Mouse (Mus musculus) kidney, embryonic 14.5 days (tissue): ENCODE measurements around the gene Lrrc73. TPM values are rescaled to one million over a fixed set of nuclear protein-coding genes. Genes with fewer than 3 reads are reported as not detected.

Experiments
- ATAC-seq: fragments of 200-750 bp; cut with Nextera tagmentation; 2 replicates; pipeline ENCODE4 v1.8.0; 2017; ENCODE audit warnings: moderate number of reproducible peaks, mild to moderate bottlenecking, moderate TSS enrichment, moderate library complexity; ENCODE audit not compliant: low FRiP score, low TSS enrichment
- H3K27ac ChIP-seq: fragments of 300-500 bp; sonication (generic); 2 replicates; pipeline ENCODE4 v1.5.1; 2014; ENCODE audit warnings: low read depth, mild to moderate bottlenecking, low read length, moderate library complexity, mixed read lengths
- H3K27me3 ChIP-seq: fragments of 300-500 bp; sonication (generic); 2 replicates; pipeline ENCODE4 v1.6.1; 2014; ENCODE audit warnings: mild to moderate bottlenecking, low read length; ENCODE audit not compliant: control insufficient read depth, insufficient read depth
- H3K36me3 ChIP-seq: fragments of 300-500 bp; sonication (generic); 2 replicates; pipeline ENCODE4 v1.6.1; 2014; ENCODE audit warnings: low read length, mixed read lengths; ENCODE audit not compliant: control insufficient read depth, insufficient read depth
- H3K4me1 ChIP-seq: fragments of 300-500 bp; sonication (generic); 2 replicates; pipeline ENCODE4 v1.6.1; 2014; ENCODE audit warnings: low read length, mixed read lengths; ENCODE audit not compliant: control insufficient read depth, insufficient read depth
- H3K4me2 ChIP-seq: fragments of 300-500 bp; sonication (generic); replicated peaks from 2 replicates; pipeline ENCODE4 v1.6.1; 2014; ENCODE audit warnings: low read depth, mild to moderate bottlenecking, low read length
- H3K4me3 ChIP-seq: fragments of 300-500 bp; sonication (generic); 2 replicates; pipeline ENCODE4 v1.5.1; 2014; ENCODE audit warnings: mild to moderate bottlenecking, low read length
- H3K9ac ChIP-seq: fragments of 300-500 bp; sonication (generic); 2 replicates; pipeline ENCODE4 v1.6.1; 2014; ENCODE audit warnings: low read depth, mild to moderate bottlenecking, low read length, moderate library complexity
- H3K9me3 ChIP-seq: fragments of 300-500 bp; sonication (generic); 2 replicates; pipeline ENCODE4 v1.6.1; 2016; ENCODE audit warnings: low read length; ENCODE audit not compliant: control insufficient read depth
- WGBS: fragments of 180-500 bp; shearing (Covaris S2); extraction: QIAGEN DNeasy Blood & Tissue Kit; methylation state at CpG from one replicate; pipeline ENCODE4 v1.1.7; 2014; 5-methylcytosine and 5-hydroxymethylcytosine counted together
- polyA plus RNA-seq: library from polyadenylated mRNA; unstranded; fragments of >200 nt; fragmentation: Nextera tagmentation; extraction: Ambion mirVana; gene quantifications from 2 replicates; pipeline ENCODE4 v1.2.1, GENCODE M21; 2014

Lrrc73 gene
- polyA plus RNA-seq, 1 experiment from 2014 or later = 0.92 TPM

DNA sequence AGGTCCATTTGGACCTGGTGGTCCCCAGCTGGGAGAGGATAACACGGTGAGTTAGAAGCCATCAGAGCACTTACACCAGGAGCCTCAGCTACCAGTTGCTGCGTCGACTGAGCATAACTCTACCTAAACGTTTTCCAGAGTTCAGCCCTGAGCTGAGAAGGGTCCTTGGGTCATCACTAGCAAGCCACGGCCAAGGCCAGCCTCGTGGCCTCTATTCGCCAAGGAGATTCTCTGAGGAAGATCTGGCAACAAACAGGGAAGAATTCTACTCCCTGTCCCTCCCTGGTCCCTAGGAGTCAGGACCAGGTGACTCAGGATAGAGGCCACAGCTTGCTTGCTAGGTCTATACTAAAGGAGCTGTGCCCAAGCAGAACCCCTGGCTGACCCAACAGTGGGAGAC lies 14.2 kb downstream of the Lrrc73 start:
- Histone ChIP-seq H3K27ac (no peak overlapping the region), H3K36me3 (peaks cover 75% of the 10 kb centered on the region), H3K9me3 (no peaks in the 10 kb centered on the region), H3K4me2 (no peak overlapping the region), H3K4me3 (no peak overlapping the region), H3K27me3 (no peaks in the 10 kb centered on the region), H3K4me1 (peaks cover 7% of the 10 kb centered on the region; the same call in 1 of the 2 replicates), H3K9ac (peak overlapping the region; percentile 7; the same call in 1 of the 2 replicates)
- ATAC-seq = no peak
- 81% methylated on average over 7 of the region's 7 CpGs for WGBS

DNA sequence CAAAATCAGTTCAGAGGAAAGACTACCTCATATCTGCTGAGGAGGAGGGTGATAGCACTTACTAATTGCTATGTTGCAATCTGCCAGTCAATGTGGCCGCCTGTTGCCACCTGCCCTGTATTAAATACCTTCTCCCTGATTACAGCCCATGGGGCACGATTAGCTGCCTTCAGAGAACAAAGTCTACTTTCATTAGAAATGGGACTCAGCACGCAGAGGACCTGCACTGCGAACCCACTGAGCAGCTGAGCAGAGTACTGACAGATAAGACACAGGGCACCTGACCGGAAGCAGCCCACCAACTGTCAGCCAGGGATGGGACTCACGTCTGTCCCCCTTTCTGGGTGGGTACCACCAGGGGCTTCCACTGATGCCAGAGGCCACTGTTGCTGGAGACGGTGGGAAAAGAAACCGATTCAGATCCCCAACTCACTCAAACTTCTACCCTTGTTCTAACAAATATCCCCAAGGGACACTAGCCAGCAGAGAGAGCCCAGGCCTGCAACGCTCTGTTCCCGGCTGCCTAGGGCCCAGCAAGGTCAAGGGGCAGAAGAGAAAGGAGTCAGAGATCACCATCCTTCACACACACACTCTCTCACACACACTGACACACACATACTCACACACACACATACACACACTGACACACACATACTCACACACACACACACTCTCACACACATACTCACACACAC lies 14.8 kb downstream of the Lrrc73 start:
- 81% methylated on average over 10 of the region's 10 CpGs for WGBS
- Histone ChIP-seq H3K4me3 (no peak overlapping the region), H3K4me2 (no peak overlapping the region), H3K9me3 (no peaks in the 10 kb centered on the region), H3K27ac (no peak overlapping the region), H3K36me3 (peaks cover 68% of the 10 kb centered on the region), H3K9ac (no peak overlapping the region; the same call in 1 of the 2 replicates), H3K4me1 (peaks cover 7% of the 10 kb centered on the region; the same call in 1 of the 2 replicates), H3K27me3 (no peaks in the 10 kb centered on the region)
- no peak for ATAC-seq

DNA sequence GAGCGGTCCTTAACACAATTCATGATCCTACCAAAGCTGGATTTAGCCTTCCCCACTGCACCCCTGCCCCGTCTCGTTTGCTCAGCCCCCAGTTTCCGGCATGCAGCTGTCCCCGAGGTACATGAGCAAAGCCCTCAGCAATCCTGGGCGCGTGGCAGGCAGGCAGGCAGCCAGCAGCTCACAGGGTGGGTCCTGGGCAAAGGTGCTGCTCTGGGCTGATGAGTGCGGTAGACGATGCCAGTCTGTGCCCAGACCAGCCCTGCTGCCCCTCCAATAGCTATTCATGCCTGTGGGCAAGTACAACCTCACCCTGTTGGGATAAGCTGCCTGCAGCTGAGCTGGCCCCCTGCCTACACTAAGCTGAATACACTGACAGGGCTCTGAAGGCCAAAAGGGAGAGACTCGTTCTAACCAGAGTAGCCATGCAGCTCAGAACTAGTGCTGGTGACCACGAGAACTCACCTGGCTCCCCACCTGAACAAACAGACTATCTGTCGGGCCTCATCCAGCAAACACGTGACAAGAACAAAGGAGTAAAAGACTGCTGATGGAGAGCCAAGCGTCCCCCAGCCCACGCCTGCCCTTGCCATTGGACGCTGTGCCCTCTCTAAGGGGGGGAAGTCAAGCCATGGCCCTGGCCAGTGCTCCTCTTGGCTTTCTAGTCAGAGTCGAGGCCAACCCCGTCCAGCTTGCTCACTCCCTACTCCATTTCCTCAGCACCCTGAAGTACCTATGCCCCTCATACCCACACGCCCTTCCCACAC lies 16.6 kb downstream of the Lrrc73 start:
- Histone ChIP-seq H3K9me3 (no peaks in the 10 kb centered on the region), H3K27ac (no peak overlapping the region), H3K27me3 (no peaks in the 10 kb centered on the region), H3K9ac (no peak overlapping the region), H3K4me3 (no peak overlapping the region), H3K4me1 (peaks cover 7% of the 10 kb centered on the region; the same call in 1 of the 2 replicates), H3K36me3 (peaks cover 62% of the 10 kb centered on the region), H3K4me2 (no peak overlapping the region)
- WGBS = 87% methylated on average over 19 of the region's 19 CpGs
- ATAC-seq = no peak

DNA sequence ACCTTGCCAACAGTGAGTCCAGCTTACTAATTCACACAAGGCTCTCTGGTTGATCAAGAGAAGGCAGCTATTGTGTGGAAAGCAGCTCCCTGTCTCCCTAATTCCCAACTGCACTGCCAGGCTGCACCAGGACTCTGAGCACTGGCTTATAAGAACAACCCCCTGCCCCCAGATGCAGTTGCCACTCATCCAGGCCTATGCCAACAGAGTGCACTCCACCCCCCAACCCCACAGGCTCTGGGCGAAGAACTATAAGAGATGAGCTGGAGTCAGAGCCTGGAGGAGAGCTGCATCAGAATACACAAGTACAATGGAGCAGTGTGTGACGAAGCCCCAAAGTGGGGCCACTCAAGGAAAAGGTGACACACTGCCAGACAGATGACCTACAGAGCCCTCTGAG lies 18.7 kb downstream of the Lrrc73 start:
- 100% methylated on average over 2 of the region's 2 CpGs for WGBS
- no peak overlapping the region for H3K27ac ChIP-seq
- H3K4me1 ChIP-seq = no peaks in the 10 kb centered on the region
- H3K4me2 ChIP-seq = no peak overlapping the region
- no peak for ATAC-seq
- no peaks in the 10 kb centered on the region for H3K9me3 ChIP-seq
- H3K4me3 ChIP-seq = no peak overlapping the region
- H3K27me3 ChIP-seq = no peaks in the 10 kb centered on the region
- no peak overlapping the region for H3K9ac ChIP-seq
- peaks cover 49% of the 10 kb centered on the region for H3K36me3 ChIP-seq

DNA sequence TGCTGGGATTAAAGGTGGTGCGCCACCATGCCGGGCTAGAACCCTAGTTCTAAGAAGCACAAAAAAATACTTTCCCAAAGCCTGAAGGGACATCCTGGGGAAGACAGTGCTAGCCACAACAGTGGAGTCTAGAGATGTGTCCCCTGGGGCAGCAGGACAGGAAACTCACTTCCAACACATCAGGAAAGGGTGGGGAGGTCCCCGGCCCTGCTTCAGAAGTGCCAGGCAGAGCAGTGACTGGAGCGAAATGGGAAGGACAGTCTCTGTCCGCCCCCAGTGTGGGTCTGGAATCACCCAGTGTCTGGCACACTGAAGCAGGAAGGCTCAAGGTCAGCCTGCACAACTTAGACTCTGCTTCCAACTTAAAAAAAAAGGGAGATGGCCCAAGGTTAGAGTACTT lies 19.3 kb downstream of the Lrrc73 start:
- H3K4me3 ChIP-seq = no peak overlapping the region
- 81% methylated on average over 5 of the region's 5 CpGs for WGBS
- no peak for ATAC-seq
- peaks cover 50% of the 10 kb centered on the region for H3K36me3 ChIP-seq
- H3K4me2 ChIP-seq = no peak overlapping the region
- no peaks in the 10 kb centered on the region for H3K9me3 ChIP-seq
- H3K27ac ChIP-seq = no peak overlapping the region
- no peak overlapping the region for H3K9ac ChIP-seq
- no peaks in the 10 kb centered on the region for H3K27me3 ChIP-seq
- H3K4me1 ChIP-seq = no peaks in the 10 kb centered on the region

DNA sequence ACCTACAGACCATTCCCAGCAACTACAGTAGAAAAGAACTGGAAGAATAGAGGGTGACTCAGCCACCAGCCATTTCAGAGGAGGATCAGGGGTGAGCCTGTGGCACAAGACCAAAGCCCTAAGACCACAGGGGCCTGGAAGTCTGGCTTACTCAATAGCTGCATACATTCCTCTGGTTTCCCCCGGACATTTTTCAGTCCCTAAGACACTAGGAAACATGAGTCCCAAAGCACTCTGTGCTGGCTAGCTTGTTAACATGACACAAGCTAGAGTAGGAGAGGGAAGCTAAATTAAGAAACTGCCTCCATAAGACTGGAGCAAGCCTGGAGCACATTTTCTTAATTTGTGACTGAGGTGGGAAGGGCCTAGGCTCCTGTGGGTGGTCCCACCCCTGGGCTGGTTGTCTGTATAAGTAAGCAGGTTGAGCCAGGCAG lies 20.5 kb downstream of the Lrrc73 start:
- H3K36me3 ChIP-seq = peaks cover 55% of the 10 kb centered on the region
- ATAC-seq = no peak
- WGBS = 80% methylated on average over 1 of the region's 1 CpGs

DNA sequence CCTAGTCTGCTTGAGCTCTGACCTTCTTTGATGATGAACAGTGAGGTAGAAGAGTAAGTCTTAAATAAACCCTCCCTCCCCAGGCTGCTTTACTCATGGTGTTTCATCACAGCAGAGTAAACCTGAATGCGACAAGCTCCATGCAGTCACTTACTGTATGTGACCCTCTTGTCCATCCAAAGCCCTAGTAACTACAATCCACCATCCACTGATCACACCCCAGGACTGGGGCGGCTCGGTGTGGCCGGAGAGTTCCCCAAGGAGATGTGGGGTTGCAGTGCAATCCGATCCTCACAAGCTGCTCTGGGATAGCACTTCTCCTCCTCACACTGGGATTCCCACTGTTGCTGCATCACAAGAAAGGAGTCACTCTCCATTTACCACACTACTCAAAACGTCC lies 21.1 kb downstream of the Lrrc73 start:
- Histone ChIP-seq H3K4me2 (no peak overlapping the region), H3K36me3 (peaks cover 61% of the 10 kb centered on the region), H3K4me3 (no peak overlapping the region), H3K27me3 (no peaks in the 10 kb centered on the region), H3K9me3 (no peaks in the 10 kb centered on the region), H3K27ac (no peak overlapping the region), H3K9ac (no peak overlapping the region), H3K4me1 (no peaks in the 10 kb centered on the region)
- ATAC-seq = no peak
- WGBS = 59% methylated on average over 6 of the region's 6 CpGs

More for the DNA sequence above, 20.5 kb downstream of the Lrrc73 start:
- H3K4me1 ChIP-seq = no peaks in the 10 kb centered on the region
- H3K4me3 ChIP-seq = no peak overlapping the region
- no peak overlapping the region for H3K27ac ChIP-seq
- no peaks in the 10 kb centered on the region for H3K27me3 ChIP-seq
- H3K9me3 ChIP-seq = no peaks in the 10 kb centered on the region
- H3K4me2 ChIP-seq = no peak overlapping the region
- H3K9ac ChIP-seq = no peak overlapping the region

DNA sequence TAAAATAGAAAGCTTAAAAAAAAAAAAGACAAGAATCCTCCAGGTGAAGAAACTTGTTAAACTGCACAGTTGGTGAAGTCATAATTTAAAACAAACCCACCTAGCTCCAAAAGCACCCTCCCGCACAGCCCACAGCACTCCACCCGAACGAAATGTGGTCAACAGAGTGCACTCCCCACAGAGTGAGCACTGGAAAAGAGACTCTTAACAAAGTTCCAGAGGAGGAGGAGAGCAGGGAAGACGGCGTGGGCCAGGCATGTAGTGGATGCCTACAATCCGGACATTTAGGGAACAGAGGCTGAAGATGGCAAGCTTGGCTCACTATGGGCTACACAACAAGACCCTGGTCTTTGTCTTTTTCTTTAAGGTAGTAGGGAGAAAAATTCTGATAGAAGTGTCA lies 21.7 kb downstream of the Lrrc73 start:
- ATAC-seq = no peak
- Histone ChIP-seq H3K4me2 (no peak overlapping the region), H3K4me3 (no peak overlapping the region), H3K9me3 (no peaks in the 10 kb centered on the region), H3K9ac (no peak overlapping the region), H3K27me3 (no peaks in the 10 kb centered on the region), H3K36me3 (peaks cover 63% of the 10 kb centered on the region), H3K4me1 (no peaks in the 10 kb centered on the region), H3K27ac (no peak overlapping the region)
- 83% methylated on average over 6 of the region's 6 CpGs for WGBS

DNA sequence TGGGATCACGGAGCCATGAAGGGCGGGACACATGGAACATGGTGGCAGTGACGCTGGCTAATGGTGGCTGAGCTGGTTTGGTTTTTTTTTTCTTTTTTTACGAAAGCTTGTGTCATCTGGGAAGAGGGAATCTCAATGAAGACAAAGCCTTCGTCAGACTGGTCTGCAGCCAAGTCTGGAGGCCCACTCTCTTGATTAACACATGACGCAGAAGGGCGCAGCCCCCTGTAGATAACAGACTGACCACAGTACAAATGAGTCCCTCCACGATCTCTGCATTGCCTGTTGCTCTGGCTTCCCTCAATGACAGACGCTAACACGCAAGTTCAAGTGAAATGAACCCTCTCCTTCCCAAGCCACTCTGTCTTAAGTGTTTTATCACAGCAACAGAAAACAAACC lies 22.2 kb downstream of the Lrrc73 start:
- Histone ChIP-seq H3K4me3 (no peak overlapping the region), H3K9ac (no peak overlapping the region), H3K4me1 (no peaks in the 10 kb centered on the region), H3K36me3 (peaks cover 62% of the 10 kb centered on the region), H3K4me2 (no peak overlapping the region), H3K27me3 (no peaks in the 10 kb centered on the region), H3K9me3 (no peaks in the 10 kb centered on the region), H3K27ac (no peak overlapping the region)
- 91% methylated on average over 10 of the region's 10 CpGs for WGBS
- ATAC-seq = no peak
